Mouse (Mus musculus) G1E-ER4 (cell line): ENCODE measurements around the gene Apof. TPM values are rescaled to one million over a fixed set of nuclear protein-coding genes. Genes with fewer than 3 reads are reported as not detected.

Experiments
- GATA1 ChIP-seq: IDR thresholded peaks from one replicate; pipeline ENCODE4 v1.8.0; 2012; ENCODE audit warnings: low read length, inconsistent platforms
- polyA plus RNA-seq: library from polyadenylated mRNA; stranded (reverse); fragments of >175 nt; gene quantifications from 2 replicates; pipeline ENCODE4 v1.2.3, GENCODE M21; 2012

The Apof gene
- not detected in 2 replicates for polyA plus RNA-seq

DNA sequence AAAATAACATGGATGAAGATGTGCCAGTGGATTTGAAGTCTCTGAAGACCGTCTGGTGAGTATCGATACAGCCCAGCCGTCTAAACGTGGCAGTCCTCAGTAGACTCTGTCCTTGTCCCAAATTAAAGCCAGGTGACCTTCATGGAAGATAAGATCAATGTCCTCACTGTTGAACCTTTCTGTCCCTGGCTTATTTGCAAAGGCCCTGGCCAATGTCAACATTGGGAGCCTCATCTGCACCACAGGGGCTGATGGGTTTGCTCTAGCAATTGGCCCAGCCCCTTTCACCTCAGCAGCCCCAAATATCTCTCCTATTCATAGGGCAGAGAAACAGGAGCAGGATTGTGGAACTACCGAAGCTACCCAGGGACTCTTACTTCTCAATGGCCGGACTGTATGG lies at the start of gene Apof:
Gene Apof, plus strand, starts transcription at position 301 of the 400 bp plus-strand sequence.
- no peak for TF ChIP-seq GATA1

DNA sequence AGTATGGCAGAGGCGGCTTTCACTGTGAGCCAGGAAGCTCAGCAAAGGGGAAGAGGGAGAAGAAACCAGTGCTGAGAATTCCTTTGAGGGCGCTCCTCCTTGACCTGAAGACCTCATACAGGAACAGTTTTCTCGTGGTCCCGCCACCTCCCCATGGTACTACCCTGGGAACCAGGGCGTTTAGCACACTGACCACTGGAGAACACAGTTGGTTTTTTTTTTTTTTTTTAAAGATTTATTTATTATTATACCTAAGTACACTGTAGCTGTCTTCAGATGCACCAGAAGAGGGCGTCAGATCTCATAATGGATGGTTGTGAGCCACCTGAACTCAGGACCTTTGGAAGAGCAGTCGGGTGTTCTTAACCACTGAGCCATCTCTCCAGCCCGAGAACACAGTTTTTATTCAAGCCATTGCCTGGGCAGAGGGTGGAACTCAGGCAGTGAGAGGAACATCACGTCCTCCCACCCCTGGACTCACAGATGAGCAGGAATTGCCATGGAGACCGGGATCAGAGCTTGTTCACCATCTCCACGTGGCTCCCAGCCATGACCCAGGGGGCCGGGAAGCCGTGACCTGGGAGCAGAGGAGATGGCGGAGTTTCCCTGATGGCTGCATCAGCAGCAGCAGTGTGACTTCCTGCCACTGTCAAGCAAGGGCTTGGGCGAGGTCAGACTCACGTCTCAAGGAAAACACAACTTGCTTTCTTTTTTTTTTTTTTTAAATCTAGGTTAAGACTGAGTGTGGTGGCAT lies 46.8 kb upstream of the Apof start:
- no peak for TF ChIP-seq GATA1

DNA sequence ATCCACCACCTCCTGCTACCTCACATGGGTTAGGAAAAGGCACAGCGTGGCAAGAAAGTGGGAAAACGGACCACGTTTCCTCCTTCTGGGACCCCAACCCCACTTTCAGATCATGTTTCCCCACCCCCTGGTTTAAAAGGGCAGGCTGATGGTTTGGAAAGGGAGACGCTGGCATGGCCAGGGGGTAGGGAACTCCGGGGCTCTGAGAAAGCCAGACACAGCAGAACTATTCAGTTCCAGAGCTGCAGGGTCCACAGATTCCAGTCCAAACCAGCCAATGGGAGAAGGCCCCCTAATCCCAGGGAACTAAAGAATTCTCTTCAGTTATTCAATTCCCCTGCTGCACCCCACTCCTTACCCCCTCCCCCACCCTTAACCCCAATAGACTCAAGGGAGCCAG lies 43.4 kb upstream of the Apof start:
- TF ChIP-seq GATA1 = no peak

GRCm38 (mm10) chr10:128225538-128225937 lies 42.9 kb upstream of the Apof start, which contains the start of gene Mip:
Mip (plus strand) TSS chr10:128225838.
- no peak for TF ChIP-seq GATA1

GRCm38 (mm10) chr10:128227592-128227991 lies 40.9 kb upstream of the Apof start:
- no peak for TF ChIP-seq GATA1

DNA sequence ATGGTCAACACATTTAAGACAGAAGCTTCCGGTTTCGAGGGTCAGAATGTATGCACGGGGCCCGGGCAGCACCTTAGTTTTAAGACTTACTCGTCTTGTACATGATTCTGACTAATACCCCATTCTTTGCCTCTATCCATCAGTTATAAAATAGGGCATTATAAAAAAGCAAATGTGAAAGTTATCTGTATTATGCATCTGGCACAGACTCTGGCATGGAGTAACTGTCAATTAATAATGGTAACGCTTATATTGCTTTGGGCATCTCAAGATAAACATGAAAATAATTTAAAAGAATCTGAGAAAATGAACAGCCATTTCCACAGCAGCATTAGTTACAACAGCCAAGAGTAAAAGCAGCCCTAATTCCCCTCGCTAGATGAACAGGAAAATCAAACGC lies 40.5 kb upstream of the Apof start:
- TF ChIP-seq GATA1 = no peak

GRCm38 (mm10) chr10:128230582-128230981 lies 37.9 kb upstream of the Apof start:
- TF ChIP-seq GATA1 = no peak

GRCm38 (mm10) chr10:128231146-128231545 lies 37.3 kb upstream of the Apof start:
- TF ChIP-seq GATA1 = no peak

DNA sequence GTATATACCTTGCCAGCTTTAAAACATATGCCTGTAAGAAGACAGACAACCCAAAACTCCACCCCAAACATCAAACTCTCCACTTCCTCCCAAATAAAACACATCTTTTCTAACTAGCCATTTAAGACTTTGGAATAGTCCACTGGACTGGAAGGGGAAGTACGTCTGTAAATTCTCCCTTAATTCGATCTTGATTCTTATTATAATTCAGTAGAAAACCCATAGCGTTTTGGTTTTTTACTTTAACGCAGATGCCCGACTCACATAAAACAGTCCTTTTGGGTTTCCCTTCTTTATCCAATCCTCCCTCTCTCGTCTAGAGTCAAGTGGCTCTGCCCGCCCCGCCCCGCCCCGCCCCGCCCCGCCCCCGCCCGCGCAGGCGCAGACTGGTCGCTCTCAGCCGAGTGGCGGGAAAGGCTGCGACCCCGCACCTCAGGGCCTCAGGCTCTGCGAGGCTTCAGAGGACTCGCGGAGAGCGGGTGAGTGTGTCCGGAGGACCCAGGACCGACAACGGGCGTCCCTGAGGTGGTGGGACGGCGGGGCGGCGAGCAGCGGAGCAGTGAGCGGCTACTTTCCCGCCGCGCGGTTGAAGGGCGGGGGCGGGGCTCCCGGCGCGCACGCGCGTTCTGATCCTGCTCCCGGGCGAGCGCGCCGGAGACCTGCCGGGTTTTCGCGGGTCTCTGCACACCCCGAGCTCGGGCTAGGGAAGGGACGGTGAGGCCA lies 36.6 kb upstream of the Apof start, which contains the start of gene Timeless:
Gene Timeless, plus strand, starts transcription at position 369 of the 723 bp plus-strand sequence.
- TF ChIP-seq GATA1 = no peak

GRCm38 (mm10) chr10:128232420-128232985 lies 36.0 kb upstream of the Apof start:
- no peak for TF ChIP-seq GATA1

DNA sequence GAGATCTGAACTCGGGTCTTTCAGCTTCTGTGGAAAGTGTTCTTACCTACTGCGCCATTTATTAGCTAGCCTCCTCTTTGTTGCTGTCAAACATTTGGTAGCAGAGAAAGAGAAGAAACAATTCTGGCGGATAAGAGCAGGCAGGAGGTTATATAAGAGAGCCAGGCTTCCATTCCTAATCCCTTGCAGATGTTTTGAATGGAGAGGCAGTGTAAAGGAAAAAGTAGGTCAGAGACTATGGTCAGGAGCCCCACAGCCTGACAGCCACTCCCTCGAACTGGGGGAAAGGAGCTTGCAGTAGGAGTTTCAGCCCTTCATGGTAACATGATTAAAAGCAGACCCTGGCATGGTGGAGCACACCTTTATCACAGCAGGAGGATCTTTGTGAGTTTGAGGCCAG lies 32.1 kb upstream of the Apof start:
- no peak for TF ChIP-seq GATA1

DNA sequence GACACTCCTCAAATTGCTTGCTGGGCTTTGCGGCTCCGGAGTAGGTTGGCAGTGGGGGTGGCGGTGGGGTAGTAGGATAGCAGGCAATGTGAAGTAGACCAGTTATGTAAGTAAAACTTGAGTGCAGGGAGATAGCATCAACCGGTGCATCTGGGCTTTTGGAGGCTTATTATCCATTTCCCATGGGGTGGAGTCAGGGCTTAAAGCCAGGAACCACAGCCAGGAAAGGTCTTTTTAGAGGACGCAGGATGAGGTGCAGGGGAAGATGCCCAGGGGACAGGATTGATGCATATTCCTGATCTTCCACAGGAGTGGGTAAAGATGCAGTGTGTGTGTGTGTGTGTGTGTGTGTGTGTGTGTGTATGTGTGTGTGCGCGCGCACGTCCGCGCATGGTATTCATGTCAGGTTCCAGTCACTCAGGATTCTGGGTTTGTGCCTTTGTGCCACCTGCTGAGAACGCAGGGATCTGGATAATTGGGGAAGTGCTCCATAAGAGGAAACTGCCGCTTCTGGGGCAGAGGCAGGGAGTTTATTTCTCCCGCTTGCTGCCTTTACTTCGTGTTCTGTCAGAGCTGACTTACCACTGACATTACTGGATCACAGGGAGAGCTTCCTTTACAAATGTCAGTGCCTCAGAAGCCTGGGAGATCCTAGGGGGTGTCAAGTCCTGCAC lies 30.5 kb upstream of the Apof start:
- no peak for TF ChIP-seq GATA1

DNA sequence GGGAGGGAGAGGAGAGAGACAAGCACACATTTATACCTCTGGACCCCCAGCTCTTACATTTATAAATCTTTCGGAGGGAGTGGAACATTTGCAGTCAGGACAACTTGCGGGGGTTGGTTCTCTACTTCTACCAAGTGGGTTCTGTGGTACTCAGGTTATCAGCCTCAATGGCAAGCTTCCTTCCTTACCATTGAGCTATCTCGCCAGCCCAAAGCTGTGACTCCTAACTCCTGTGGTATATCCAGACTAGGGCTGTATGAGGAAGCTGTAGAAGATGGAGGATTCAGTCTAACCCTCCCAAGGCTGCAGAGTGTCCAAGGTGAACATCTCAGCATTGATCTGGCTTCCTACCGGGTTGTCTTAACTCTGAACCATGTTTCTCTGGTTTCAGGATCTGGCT lies 29.3 kb upstream of the Apof start:
- no peak for TF ChIP-seq GATA1

DNA sequence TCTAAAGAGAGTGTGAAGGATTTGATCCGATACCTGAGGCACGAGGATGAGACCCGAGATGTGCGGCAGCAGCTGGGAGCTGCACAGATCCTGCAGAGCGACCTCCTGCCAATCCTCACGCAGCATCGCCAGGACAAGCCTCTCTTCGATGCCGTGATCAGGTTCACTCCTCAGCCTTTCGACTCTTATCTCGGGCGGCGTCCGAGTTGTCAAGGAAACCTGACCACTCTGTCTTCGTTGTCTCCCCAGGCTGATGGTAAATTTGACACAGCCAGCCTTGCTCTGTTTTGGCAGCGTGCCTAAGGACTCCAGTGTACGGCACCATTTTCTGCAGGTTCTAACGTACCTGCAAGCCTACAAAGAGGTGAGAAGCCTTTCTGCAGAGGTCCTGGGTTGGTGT lies 28.3 kb upstream of the Apof start:
- no peak for TF ChIP-seq GATA1

DNA sequence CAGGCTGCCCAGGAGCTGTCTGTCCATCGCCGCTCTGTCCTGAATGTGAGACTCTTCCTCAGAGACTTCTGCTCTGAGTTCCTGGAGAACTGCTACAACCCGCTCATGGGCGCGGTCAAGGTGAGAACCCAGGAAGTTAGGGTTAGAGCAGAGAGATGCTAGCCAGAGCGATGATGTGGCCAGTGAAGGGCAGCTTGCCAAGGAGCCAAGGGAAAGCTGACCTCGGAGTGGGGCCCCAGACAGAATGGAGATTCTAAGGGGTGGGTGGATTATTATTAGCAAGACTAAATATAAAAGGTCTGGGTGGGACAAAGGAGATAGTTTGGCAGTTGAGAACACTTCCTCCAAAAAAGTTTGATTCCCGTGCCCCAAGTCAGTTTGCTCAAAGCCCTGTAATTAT lies 25.2 kb upstream of the Apof start:
- no peak for TF ChIP-seq GATA1

DNA sequence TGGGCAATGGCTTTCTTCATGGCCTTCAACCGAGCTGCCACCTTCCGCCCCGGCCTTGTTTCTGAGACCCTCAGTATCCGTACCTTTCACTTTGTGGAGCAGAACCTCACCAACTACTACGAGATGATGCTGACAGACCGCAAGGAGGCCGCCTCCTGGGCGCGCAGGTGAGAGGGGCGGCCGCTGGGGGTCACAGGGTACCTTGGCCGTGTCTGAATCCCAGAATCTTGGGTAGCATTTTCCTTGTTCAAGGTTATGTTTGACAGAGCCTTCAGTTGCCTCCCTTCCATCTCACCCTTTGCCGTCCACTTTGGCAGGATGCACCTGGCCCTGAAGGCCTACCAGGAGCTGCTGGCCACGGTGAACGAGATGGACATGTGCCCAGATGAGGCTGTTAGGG lies 24.4 kb upstream of the Apof start:
- no peak for TF ChIP-seq GATA1
